Mouse (Mus musculus): ENCODE results near the gene Oprd1. TPM values are rescaled to one million over a fixed set of nuclear protein-coding genes. Genes with fewer than 3 reads are reported as not detected.
A peak's percentile ranks its signal among the peaks of the same experiment; 100 is the strongest.

Gene Oprd1
- polyA plus RNA-seq, 1 experiment: 0.19 TPM

- WGBS: 85% methylated on average over 7 of the region's 7 CpGs
Measured at GRCm38 (mm10) chr4:132085114-132085513, 59.2 kb downstream of the Oprd1 start.

GRCm38 (mm10) chr4:132080492-132080983 lies 63.7 kb downstream of the Oprd1 start:
- no peak overlapping the region for H3K4me3 ChIP-seq (ENCODE audit: insufficient read depth, low read depth, low read length)
- no peaks in the 10 kb centered on the region for H3K27me3 ChIP-seq (replicated peaks; ENCODE audit: control insufficient read depth, insufficient read depth, low read length)
- WGBS: 68% methylated on average over 4 of the region's 4 CpGs
- H3K27ac ChIP-seq (ENCODE audit: insufficient read depth, low read depth, low read length): no peak overlapping the region
- H3K4me1 ChIP-seq (ENCODE audit: control insufficient read depth, insufficient read depth, low read length): peaks cover 8% of the 10 kb centered on the region
- DNase-seq: no peak
- TF ChIP-seq CTCF (conservative IDR thresholded peaks at IDR 0.05; ENCODE audit: insufficient read depth, insufficient read length, low read depth, low read length) (no peak), POLR2A (IDR thresholded peaks at IDR 0.05; ENCODE audit: low read depth, low read length) (no peak)
- H3K36me3 ChIP-seq (ENCODE audit: control insufficient read depth, insufficient read depth, low read length): no peaks in the 10 kb centered on the region

More at GRCm38 (mm10) chr4:132085114-132085513, 59.2 kb downstream of the Oprd1 start:
- Histone ChIP-seq H3K4me1 (ENCODE audit: control insufficient read depth, insufficient read depth, low read length) (no peaks in the 10 kb centered on the region), H3K27ac (ENCODE audit: insufficient read depth, low read depth, low read length) (no peak overlapping the region), H3K27me3 (replicated peaks; ENCODE audit: control insufficient read depth, insufficient read depth, low read length) (no peaks in the 10 kb centered on the region), H3K4me3 (ENCODE audit: insufficient read depth, low read depth, low read length) (no peak overlapping the region), H3K36me3 (ENCODE audit: control insufficient read depth, insufficient read depth, low read length) (no peaks in the 10 kb centered on the region)
- TF ChIP-seq POLR2A (IDR thresholded peaks at IDR 0.05; ENCODE audit: low read depth, low read length) (no peak), CTCF (conservative IDR thresholded peaks at IDR 0.05; ENCODE audit: insufficient read depth, insufficient read length, low read depth, low read length) (no peak)
- DNase-seq: no peak

GRCm38 (mm10) chr4:132079555-132080275 lies 64.6 kb downstream of the Oprd1 start:
- Histone ChIP-seq H3K36me3 (ENCODE audit: control insufficient read depth, insufficient read depth, low read length) (no peaks in the 10 kb centered on the region), H3K4me3 (ENCODE audit: insufficient read depth, low read depth, low read length) (no peak overlapping the region), H3K4me1 (ENCODE audit: control insufficient read depth, insufficient read depth, low read length) (peaks cover 10% of the 10 kb centered on the region), H3K27me3 (replicated peaks; ENCODE audit: control insufficient read depth, insufficient read depth, low read length) (no peaks in the 10 kb centered on the region), H3K27ac (ENCODE audit: insufficient read depth, low read depth, low read length) (no peak overlapping the region)
- DNase-seq: peak; percentile 89
- 9% methylated on average over 19 of the region's 19 CpGs for WGBS
- TF ChIP-seq POLR2A (IDR thresholded peaks at IDR 0.05; ENCODE audit: low read depth, low read length) (no peak), CTCF (conservative IDR thresholded peaks at IDR 0.05; ENCODE audit: insufficient read depth, insufficient read length, low read depth, low read length) (peak; percentile 85)

- Histone ChIP-seq H3K4me1 (ENCODE audit: control insufficient read depth, insufficient read depth, low read length) (peaks cover 10% of the 10 kb centered on the region), H3K27me3 (replicated peaks; ENCODE audit: control insufficient read depth, insufficient read depth, low read length) (no peaks in the 10 kb centered on the region), H3K27ac (ENCODE audit: insufficient read depth, low read depth, low read length) (no peak overlapping the region), H3K4me3 (ENCODE audit: insufficient read depth, low read depth, low read length) (no peak overlapping the region), H3K36me3 (ENCODE audit: control insufficient read depth, insufficient read depth, low read length) (no peaks in the 10 kb centered on the region)
- WGBS: 65% methylated on average over 7 of the region's 7 CpGs
- TF ChIP-seq POLR2A (IDR thresholded peaks at IDR 0.05; ENCODE audit: low read depth, low read length): no peak
- peak; percentile 38 for DNase-seq
Measured at GRCm38 (mm10) chr4:132078296-132078714, 66.0 kb downstream of the Oprd1 start.

GRCm38 (mm10) chr4:132077445-132077844 lies 66.8 kb downstream of the Oprd1 start:
- no peaks in the 10 kb centered on the region for H3K36me3 ChIP-seq (ENCODE audit: control insufficient read depth, insufficient read depth, low read length)
- TF ChIP-seq CTCF (conservative IDR thresholded peaks at IDR 0.05; ENCODE audit: insufficient read depth, insufficient read length, low read depth, low read length) (no peak), POLR2A (IDR thresholded peaks at IDR 0.05; ENCODE audit: low read depth, low read length) (no peak)
- H3K4me3 ChIP-seq (ENCODE audit: insufficient read depth, low read depth, low read length): no peak overlapping the region
- peaks cover 13% of the 10 kb centered on the region for H3K4me1 ChIP-seq (ENCODE audit: control insufficient read depth, insufficient read depth, low read length)
- H3K27me3 ChIP-seq (replicated peaks; ENCODE audit: control insufficient read depth, insufficient read depth, low read length): no peaks in the 10 kb centered on the region
- no peak overlapping the region for H3K27ac ChIP-seq (ENCODE audit: insufficient read depth, low read depth, low read length)
- DNase-seq: no peak
- WGBS: 78% methylated on average over 7 of the region's 7 CpGs

- Histone ChIP-seq H3K4me3 (ENCODE audit: insufficient read depth, low read depth, low read length) (no peak overlapping the region), H3K36me3 (ENCODE audit: control insufficient read depth, insufficient read depth, low read length) (no peaks in the 10 kb centered on the region), H3K27me3 (replicated peaks; ENCODE audit: control insufficient read depth, insufficient read depth, low read length) (no peaks in the 10 kb centered on the region), H3K27ac (ENCODE audit: insufficient read depth, low read depth, low read length) (peak overlapping the region; percentile 97), H3K4me1 (ENCODE audit: control insufficient read depth, insufficient read depth, low read length) (peaks cover 20% of the 10 kb centered on the region)
- TF ChIP-seq CTCF (conservative IDR thresholded peaks at IDR 0.05; ENCODE audit: insufficient read depth, insufficient read length, low read depth, low read length) (no peak), POLR2A (IDR thresholded peaks at IDR 0.05; ENCODE audit: low read depth, low read length) (no peak)
- 23% methylated on average over 20 of the region's 20 CpGs for WGBS
- DNase-seq: peak; percentile 81
Measured at GRCm38 (mm10) chr4:132076480-132077405, 67.5 kb downstream of the Oprd1 start.

- Histone ChIP-seq H3K27ac (ENCODE audit: insufficient read depth, low read depth, low read length) (peak overlapping the region; percentile 97), H3K27me3 (replicated peaks; ENCODE audit: control insufficient read depth, insufficient read depth, low read length) (no peaks in the 10 kb centered on the region), H3K4me1 (ENCODE audit: control insufficient read depth, insufficient read depth, low read length) (peaks cover 28% of the 10 kb centered on the region), H3K36me3 (ENCODE audit: control insufficient read depth, insufficient read depth, low read length) (no peaks in the 10 kb centered on the region), H3K4me3 (ENCODE audit: insufficient read depth, low read depth, low read length) (no peak overlapping the region)
- WGBS: 29% methylated on average over 1 of the region's 1 CpGs
- no peak for DNase-seq
- TF ChIP-seq POLR2A (IDR thresholded peaks at IDR 0.05; ENCODE audit: low read depth, low read length) (no peak), CTCF (conservative IDR thresholded peaks at IDR 0.05; ENCODE audit: insufficient read depth, insufficient read length, low read depth, low read length) (no peak)
Measured at GRCm38 (mm10) chr4:132075796-132076195, 68.5 kb downstream of the Oprd1 start.

Data from kidney, adult 2 months (tissue).